Mouse (Mus musculus) kidney, adult 8-10 months (tissue): ENCODE measurements at regions not wholly inside any gene's neighbourhood (a gene's known extent, or its start where the extent isn't known, plus 50 kb on each side); places are given as distances from the start of the nearest gene placed in this dataset.
A peak's percentile ranks its signal among the peaks of the same experiment; 100 is the strongest.

ENCODE experiments used
- DNase-seq, 2 experiments: peaks; one replicate each; pipeline ENCODE4 v3.0.0; 2022

- DNase-seq = no peak
Observed at GRCm38 (mm10) chr9:24952516-24952915, 136.7 kb upstream of the Gm10181 start.

DNA sequence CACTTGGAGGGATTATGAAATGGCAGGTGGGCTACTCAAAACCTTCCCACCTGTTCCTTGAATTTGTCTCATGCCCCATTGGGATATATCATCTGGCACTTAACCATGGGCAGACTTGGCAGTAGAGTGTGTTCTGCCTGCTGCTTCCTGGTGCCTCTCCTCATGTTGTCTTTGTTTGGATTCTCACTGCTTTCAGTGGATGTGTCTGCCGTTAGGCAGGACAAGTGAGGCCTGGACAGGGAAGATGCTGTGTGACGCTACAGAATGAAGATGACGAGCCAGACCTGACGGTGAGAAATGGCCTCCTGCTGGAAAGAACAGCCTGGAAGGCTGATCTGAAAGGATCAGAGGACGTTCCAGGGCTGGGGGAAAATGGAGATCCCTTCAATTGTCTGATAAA lies 133.6 kb upstream of the Gm10181 start:
- no peak for DNase-seq

DNA sequence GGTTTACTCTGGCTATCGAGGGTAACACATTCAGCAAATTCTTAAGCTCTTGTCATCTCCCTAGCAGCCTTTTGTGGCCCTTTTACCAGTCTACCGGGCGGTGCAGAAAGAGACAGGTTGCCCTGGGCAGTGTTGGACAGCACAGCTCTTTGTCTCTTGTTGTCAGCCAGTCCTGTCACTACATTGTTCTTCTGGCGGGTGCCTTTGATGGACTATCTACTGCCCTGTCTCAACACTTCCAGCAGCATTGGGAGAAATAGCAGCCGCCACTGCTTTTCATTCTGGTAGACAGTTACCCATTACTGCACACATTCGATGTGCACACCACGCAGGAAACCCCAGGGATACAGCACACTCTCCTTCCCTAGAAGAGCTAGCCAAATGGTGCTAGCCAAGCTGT lies 132.7 kb upstream of the Gm10181 start:
- no peak for DNase-seq

DNA sequence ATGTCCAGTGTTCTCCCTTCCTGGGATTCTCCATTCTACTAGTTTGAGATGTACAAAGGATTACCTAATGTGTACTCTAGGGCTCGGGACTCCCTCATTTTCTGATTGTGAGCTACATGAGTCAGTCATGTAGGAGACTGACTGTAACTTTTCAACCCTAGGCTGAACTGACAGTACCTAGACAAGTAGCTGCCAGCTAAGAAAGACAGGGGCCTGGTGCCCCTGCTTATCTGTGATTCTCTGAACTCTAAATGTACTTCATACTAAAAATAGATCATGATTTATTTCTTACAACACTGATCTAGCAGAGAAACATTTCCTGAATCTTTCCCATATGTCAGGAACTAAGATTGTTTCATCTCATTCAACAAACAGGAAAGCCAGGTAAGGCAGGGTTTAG lies 125.9 kb upstream of the Gm10181 start:
- no peak for DNase-seq

DNA sequence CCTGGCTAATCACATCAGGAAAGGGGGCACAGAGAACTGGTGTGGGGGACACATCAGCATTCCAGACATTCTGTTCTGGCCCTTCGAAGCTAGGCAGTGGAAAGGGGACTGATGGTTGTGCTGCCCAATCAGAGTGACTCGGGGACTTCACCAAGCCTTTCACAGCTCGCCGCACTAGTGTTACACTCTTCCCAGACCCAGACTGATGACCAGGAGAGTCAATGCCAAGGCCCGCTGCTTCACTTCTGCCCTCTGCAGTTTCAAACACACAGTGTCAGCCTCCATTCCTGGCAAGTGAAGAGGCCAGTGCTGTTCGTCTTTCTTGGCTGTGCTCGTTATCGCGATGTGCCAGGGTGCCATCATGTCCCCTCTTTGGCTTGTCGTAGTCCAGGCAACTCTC lies 121.7 kb upstream of the Gm10181 start:
- DNase-seq = no peak

- peak; percentile 2 to 17 for DNase-seq
Observed at GRCm38 (mm10) chr9:24974021-24974741, 115.0 kb upstream of the Gm10181 start.

DNA sequence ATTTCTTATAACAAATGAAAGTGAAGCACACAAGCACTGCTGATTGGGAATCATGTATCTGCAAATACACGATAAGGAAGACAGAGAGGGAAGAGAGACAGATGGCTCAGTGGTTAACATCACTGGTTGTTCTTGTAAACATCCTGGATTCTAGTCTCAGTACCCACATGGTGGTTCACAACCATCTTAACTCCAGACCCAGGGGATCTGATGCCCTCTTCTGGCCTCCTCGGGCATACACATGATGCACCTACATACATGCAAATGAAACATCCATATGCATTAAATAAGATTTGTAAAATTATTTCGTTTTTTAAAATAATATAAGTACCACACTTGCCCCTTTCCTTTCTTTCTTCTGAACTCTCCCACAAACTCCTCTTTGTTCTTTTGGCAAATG lies 106.4 kb upstream of the Gm10181 start:
- DNase-seq = no peak

DNA sequence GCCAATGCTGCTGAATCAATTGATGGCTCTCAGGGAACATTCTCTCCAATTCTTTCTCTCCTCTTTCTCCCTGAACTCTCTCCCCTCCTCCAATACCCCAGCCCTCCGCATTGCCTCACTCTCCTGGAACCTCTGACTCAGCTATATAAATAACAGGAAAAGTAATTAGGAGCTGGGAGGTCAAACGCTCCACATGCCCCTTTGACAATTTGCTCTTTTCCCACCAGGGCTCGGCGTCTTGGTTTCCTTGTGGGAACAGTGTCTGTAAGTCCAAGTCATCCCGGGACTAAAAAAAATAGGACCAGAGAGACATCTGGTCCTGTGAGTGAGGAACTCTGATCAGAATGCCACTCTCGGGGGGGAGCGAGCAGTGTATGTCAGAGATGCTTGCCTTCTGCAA lies 94.7 kb upstream of the Gm10181 start:
- DNase-seq = no peak

DNA sequence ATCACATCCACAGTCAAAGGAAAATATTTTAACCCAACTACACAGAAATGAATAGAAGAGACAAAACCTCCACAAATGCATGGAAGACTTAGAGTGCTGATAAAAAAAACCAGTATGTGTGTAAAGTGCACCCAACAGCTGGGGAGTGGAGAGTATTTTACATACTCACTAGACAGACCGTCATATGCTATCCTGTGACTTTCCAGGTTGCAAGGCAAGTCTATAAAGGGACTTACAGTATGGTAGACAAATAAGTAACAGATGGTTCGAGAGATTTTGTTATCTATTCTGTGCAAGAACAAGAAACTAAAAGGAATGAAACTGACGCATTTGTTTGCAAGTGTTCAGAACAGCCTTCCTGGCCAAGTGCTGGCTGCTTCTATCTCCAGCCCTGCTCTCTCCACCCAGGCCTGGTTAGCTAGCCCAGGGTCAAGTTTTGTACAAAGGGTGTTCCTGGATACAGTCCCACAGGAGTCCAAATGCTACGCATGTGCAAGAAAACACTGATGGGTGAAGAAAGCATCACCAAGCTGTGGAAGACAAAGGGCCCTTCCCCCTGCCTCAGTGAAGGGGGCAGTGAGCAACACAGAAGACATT lies 68.0 kb upstream of the Gm10181 start:
- no peak for DNase-seq

DNA sequence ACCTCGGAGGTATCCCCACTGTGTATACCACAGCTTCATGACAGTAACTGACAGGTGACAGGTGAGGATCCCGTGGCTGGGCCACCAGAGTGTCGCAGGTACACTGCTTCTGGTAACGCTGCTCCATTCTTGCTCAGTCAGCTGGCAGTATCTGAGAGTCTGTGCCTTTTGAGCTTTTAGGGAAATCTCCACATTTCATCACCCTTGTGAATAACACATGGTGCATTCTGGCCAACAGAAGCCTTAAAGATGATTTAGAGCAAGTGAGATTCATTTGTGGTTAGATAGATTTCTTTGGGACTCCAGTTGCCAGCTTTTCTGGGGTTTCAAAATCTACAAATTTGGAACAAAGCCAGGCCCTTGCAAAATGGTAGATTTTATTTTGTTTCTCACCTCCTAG lies 66.8 kb upstream of the Gm10181 start:
- DNase-seq = no peak

DNA sequence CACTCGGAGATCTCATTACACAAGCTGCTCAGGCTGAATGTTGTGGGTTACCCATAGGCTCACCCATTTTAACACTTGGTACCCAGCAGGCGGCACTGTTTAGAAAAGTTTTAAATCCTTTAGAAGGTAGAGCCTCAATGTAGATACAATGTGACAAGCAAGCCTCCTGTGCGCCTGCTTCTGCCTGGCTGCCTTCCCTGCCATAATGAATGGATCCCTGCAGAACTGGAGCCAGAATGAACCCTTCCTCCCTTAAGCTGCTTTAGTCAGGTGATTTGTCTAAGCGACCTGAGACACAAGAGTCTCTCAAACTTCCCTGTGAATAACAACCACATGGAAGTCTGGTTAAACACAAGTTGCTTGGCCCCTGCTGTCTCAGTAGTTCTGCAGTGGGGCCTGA lies 64.7 kb upstream of the Gm10181 start:
- no peak for DNase-seq

- peak; percentile 15 to 54 for DNase-seq
Observed at GRCm38 (mm10) chr9:25027581-25027980, 61.6 kb upstream of the Gm10181 start.

DNA sequence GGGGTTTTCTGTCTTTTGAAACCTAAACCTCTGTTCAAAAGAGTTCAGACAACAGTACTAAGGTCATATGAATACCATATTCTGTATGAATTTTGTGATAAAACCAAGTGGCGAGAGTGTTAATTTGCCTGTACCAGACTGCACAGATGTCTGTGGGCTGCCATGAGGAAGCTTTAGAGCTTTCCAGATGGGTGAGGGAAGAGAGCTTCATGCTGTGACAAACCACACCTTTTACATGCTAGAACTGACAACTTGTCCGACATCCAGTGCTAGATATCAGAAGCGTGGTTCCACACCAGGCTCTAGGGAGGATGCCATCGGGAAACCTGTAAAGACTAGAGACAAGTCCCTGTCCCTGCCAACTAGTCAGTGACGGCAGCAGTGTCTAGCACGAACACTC lies 60.9 kb upstream of the Gm10181 start:
- DNase-seq = no peak

DNA sequence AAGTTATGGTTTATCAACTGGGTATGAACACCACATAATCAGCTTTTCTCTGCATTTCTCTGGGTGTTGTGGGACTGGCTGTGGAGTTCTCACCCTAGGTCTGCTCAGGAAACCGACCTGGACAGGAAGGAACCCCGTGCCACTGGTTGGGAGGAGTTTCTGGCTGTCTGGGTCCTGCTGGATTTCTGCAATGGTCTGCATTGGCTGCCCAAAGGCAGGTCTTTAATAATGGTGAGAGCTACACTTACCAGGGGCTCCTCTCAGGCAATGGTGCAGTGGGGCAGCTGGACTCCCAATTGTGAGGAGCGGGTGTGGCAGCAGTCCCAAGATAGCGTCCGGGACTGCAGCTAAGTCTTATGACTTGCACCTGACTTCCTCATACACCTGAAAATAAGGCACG lies 57.8 kb upstream of the Gm10181 start:
- DNase-seq = no peak
